Mouse (Mus musculus) liver, embryonic 14.5 days (tissue): ENCODE data around the gene Nedd9.

Experiments used
- CTCF ChIP-seq: IDR thresholded peaks from 2 replicates; pipeline ENCODE4 v1.5.1; 2016; ENCODE audit warnings: antibody characterized with exemption, low read depth, control low read depth
- EP300 ChIP-seq: IDR thresholded peaks from 2 replicates; pipeline ENCODE4 v1.6.1; 2016; ENCODE audit warnings: antibody characterized with exemption, low read depth

DNA sequence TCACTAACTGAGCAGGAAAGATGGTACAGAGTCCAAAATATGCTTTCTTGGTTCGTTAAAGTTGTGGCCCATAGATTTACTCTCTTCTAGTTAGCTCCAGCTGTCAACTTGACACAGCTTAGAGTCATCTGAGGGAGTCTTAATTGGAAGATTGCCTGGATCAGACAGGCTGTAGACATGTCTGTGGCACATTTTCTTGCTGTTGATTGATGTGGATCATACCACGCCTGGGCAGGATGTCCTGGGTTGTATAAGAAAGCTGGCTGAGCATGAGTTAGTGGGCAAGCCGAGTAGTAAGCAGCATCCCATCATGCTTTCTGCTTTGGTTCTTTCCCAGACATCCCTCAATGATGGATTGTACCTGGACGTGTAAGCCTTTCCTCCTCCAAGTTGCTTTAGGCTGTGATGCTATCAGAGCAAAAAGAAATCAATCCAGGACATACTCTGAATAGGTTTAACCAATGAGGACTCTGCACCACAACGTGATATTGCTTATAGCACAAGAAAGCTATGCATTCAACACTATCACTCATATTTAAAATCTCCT is 14.2 kb downstream of the Nedd9 start:
- TF ChIP-seq CTCF (no peak), EP300 (no peak)
